Mouse (Mus musculus) MN1 (cell line): ENCODE measurements around the gene Gm6583.
A peak's percentile ranks its signal among the peaks of the same experiment; 100 is the strongest.

ENCODE experiments used
- DNase-seq: peaks from one replicate; pipeline ENCODE4 v3.0.0-alpha.2; 2016; ENCODE audit warnings: low spot score

Gene Gm6583

GRCm38 (mm10) chr5:112367929-112368328, 12.1 kb upstream of the Gm6583 start:
- no peak for DNase-seq

- no peak for DNase-seq
These were observed 11.5 kb upstream of the Gm6583 start for GRCm38 (mm10) chr5:112367338-112367737.

- no peak for DNase-seq
These were observed 11.0 kb upstream of the Gm6583 start for GRCm38 (mm10) chr5:112366879-112367278.

- DNase-seq, result peak; percentile 70
These were observed 8.5 kb upstream of the Gm6583 start for GRCm38 (mm10) chr5:112364184-112364797.

- DNase-seq, result no peak
These were observed 4.2 kb upstream of the Gm6583 start for GRCm38 (mm10) chr5:112360077-112360476.

GRCm38 (mm10) chr5:112359520-112359919, 3.7 kb upstream of the Gm6583 start:
- DNase-seq, result no peak

- no peak for DNase-seq
These were observed 489 bp upstream of the Gm6583 start for GRCm38 (mm10) chr5:112356322-112356721.

GRCm38 (mm10) chr5:112355493-112355892, 340 bp downstream of the Gm6583 start:
- no peak for DNase-seq

- DNase-seq, result no peak
These were observed 6.7 kb downstream of the Gm6583 start for GRCm38 (mm10) chr5:112349169-112349568.

GRCm38 (mm10) chr5:112346211-112346965, 9.4 kb downstream of the Gm6583 start:
- peak; percentile 38 for DNase-seq

- DNase-seq, result no peak
These were observed 11.5 kb downstream of the Gm6583 start for GRCm38 (mm10) chr5:112344092-112344960.

GRCm38 (mm10) chr5:112343205-112343595, 12.6 kb downstream of the Gm6583 start:
- DNase-seq, result peak; percentile 67

- peak; percentile 90 for DNase-seq
These were observed 13.2 kb downstream of the Gm6583 start, which contains the start of the genes Srrd and Hps4 for GRCm38 (mm10) chr5:112342463-112343204. Srrd (minus strand) TSS chr5:112343040. Hps4 (plus strand) TSS chr5:112343083.

GRCm38 (mm10) chr5:112339215-112339614, 16.6 kb downstream of the Gm6583 start:
- DNase-seq, result peak; percentile 55

- no peak for DNase-seq
These were observed 18.8 kb downstream of the Gm6583 start for GRCm38 (mm10) chr5:112337004-112337403.

- DNase-seq, result peak; percentile 79
These were observed 20.4 kb downstream of the Gm6583 start for GRCm38 (mm10) chr5:112335473-112335872.

GRCm38 (mm10) chr5:112329805-112330564, 25.8 kb downstream of the Gm6583 start:
- peak; percentile 45 for DNase-seq

- no peak for DNase-seq
These were observed 28.0 kb downstream of the Gm6583 start for GRCm38 (mm10) chr5:112327854-112328253.

- peak; percentile 30 for DNase-seq
These were observed 29.3 kb downstream of the Gm6583 start for GRCm38 (mm10) chr5:112326446-112327009.
